Mouse (Mus musculus) heart, adult 8-10 months (tissue): Measurements from ENCODE around the gene Sh3kbp1. TPM values are rescaled to one million over a fixed set of nuclear protein-coding genes. Genes with fewer than 3 reads are reported as not detected.

Experiments
- DNase-seq: peaks from one replicate; pipeline ENCODE4 v3.0.0; 2022; ENCODE audit warnings: low spot score
- total RNA-seq, 4 experiments: library from RNA; stranded (reverse); gene quantifications; 2 replicates each; pipeline ENCODE4 v1.2.4; 2022

Gene Sh3kbp1
- total RNA-seq, 4 experiments from 2014 or later: 114 to 142 (median 125) TPM

DNA sequence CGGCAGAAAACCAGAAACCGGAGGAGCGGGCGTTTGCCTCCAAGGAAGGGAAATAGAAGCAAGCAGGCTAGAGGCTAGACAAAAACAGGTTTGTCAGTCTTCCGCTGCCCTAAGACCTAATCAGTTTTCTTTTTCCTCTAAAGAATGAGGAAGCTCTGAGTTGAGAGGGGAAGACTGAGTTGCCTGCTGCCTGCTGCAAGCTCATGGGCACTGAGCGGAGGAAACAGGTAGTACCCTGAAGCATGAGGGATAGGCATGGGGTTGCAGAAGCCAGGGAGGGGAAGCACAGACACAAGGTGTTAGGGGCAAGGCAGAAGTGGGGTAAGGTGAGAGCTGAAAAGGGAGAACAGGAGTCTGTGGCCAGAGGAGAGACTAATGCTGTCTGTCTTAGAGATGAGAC lies 297.7 kb downstream of the Sh3kbp1 start:
- no peak for DNase-seq

GRCm38 (mm10) chrX:159928165-159928564 lies 301.1 kb downstream of the Sh3kbp1 start:
- DNase-seq: no peak

GRCm38 (mm10) chrX:159928834-159929233 lies 301.8 kb downstream of the Sh3kbp1 start:
- DNase-seq: no peak

- no peak for DNase-seq
These were observed 305.0 kb downstream of the Sh3kbp1 start for GRCm38 (mm10) chrX:159932027-159932426.

- DNase-seq: peak; percentile 41
These were observed 315.5 kb downstream of the Sh3kbp1 start for GRCm38 (mm10) chrX:159942569-159942968.

- DNase-seq: no peak
These were observed 316.5 kb downstream of the Sh3kbp1 start for GRCm38 (mm10) chrX:159943586-159943985.

DNA sequence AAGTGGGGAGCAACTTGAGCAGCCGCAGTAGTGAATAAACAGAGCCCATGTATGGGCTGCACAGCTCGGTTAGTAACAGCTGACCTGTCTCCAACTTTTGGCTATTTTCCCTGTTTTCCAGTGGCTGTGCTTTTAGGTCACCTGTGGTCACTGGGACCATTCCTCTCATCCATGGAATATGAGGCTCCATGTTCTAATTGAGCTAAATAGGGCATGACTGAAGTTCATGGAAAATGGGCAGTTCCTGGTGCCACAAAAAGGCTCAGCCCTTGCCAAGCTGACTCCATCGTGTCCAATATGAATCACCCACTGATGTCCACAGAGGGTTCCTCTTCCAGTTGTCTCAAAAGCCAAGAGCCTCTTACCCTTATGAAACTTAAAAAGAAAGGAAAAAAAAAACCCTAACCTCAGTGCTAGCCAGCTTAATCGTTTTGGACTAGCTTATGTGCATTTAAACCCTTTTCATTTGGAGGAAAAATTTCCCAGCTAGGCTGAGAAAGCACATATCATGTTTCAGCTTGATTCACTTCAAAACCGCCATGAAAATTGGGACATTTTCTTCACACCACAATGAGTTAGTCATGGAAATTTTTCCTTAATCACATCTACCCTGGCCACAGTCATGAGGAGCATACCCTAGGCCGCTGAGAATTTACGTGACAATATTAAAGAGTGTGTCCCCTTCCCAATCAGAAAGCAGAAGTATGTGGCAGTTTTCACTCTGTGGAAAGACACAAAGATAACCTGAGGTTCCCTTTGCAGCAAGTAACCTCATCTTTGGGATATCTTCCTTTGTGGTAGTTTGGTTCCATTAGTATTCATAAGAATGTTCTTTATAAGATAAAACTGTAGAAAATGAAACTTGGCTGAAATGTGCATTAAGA lies 326.7 kb downstream of the Sh3kbp1 start:
- no peak for DNase-seq

- no peak for DNase-seq
These were observed 327.3 kb downstream of the Sh3kbp1 start for GRCm38 (mm10) chrX:159954430-159954779.

DNA sequence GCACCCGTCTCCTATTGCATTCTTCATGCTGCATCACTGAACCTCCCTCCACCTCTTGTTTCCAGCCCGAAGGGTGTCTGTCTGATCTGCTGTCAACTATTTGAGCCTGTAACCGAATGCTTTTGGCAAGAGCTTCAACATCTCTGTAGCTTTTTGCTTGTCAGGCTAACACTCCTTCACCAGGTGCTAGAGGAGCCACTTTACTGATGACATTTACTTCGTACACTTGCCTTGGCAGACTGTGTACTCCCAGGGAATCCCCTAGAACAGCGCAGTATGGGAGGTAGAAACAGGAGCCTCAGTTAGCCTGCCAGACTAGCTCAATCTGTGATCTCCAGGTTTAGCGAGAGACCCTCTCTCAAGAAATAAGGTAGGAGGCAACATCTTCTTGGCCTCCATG lies 328.4 kb downstream of the Sh3kbp1 start:
- DNase-seq: no peak

DNA sequence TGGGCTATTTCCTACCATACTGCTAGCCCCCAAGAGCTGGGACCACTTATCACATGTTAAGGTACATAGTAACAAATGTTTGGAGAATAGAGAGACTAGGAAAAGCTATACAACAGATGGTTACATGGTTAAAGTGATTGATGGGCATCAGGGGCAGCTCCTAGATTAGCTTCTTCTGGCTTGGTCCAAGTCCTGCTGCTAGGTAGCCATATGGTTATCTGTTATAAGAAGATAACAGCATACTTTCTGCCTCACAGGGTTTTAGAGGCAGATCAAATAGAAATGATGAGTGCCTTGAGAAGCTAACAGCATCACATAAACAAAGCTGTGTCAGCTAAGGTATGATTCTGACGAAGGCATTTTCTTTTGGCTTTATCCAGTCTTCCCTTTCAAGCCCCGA lies 334.3 kb downstream of the Sh3kbp1 start:
- no peak for DNase-seq

GRCm38 (mm10) chrX:159963273-159963672 lies 336.2 kb downstream of the Sh3kbp1 start:
- peak; percentile 73 for DNase-seq

DNA sequence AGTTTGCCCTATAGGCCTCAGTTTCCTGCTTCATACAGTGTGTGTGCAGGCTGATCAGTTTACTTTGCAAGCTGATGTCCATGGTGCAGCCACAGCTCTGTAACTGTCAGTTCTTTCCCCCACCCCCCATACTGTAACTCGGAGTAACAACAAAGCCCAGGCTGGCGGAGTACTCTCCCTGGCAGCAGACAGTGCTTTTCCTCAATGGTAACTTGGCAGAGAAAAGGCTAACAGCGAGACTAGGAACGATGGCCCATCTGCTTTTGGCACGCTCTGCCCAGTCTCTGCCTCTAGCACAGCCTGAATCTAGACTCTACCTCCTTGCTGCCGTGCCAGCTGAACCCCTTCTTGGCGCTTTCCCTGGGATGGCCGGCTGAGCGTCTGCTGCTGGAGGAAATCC lies 336.9 kb downstream of the Sh3kbp1 start:
- DNase-seq: no peak

DNA sequence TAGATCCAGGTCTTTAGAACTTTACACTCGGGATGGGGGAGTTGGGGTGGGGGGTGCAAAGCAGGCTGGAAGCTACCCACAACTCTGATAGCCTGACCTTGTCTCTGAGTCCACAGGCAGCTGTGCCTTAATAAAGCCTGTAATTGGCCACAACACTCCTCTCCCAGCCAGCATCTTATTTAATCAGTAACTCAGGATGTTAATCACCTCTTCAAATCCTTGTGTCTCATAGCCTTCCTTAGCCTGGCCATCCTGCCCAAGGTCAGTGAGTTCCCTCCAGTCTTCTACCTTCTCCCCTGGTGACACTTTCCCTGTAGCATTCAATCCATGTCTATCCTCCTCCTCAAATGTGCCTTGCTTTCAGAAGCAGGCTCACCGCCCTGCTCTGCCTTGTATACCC lies 342.0 kb downstream of the Sh3kbp1 start:
- DNase-seq: no peak

DNA sequence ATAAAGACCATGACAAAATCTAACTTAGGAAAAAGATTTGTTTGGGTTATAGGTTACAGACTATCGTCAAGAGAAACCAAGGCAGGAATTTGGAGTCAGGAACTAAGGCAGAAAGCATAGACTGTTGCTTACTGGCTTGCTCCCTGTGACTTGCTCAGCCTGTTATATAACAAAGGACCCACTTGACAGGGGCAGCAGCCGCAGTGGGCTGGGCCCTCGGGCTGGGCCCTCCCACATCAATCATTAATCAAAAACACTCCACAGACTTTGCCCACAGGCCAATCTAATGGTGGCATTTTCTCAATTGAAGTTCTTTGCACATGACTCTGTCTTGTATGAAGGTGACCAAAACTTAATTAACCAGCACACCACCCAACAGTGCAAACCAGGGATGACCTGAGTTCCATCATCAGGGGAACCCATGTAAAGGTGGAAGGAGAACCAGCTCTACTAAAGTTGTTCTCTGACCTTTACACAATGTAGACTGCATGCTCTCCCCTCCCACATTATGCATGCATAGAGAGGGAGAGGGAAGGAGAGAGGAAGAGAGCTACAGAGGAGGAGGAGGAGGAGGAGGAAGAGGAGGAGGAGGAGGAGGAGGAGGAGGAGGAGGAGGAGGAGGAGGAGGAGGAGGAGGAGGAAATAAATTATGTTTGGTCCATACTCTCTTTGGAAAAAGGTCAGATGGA lies 344.2 kb downstream of the Sh3kbp1 start:
- DNase-seq: no peak

- peak; percentile 3 for DNase-seq
These were observed 346.7 kb downstream of the Sh3kbp1 start for GRCm38 (mm10) chrX:159973730-159974129.

DNA sequence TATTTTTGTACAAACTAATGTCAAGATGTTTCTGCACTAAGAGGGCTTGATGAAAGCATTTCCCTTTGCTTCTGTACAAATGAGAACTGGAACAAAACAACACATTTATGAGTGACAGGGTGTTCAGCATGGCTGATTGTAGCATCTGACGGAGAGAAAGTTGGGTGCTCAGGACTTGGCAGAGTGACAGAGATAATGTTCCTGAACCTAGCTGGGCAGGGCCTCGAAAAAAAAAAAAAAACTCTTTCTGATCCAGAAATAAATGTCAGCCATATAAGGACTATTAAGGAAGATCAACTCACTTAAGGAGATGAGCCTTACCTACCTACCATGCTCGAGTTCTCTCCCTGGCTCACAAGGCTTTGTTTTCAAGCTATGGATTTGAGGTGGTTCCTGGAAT lies 349.2 kb downstream of the Sh3kbp1 start:
- DNase-seq: no peak

DNA sequence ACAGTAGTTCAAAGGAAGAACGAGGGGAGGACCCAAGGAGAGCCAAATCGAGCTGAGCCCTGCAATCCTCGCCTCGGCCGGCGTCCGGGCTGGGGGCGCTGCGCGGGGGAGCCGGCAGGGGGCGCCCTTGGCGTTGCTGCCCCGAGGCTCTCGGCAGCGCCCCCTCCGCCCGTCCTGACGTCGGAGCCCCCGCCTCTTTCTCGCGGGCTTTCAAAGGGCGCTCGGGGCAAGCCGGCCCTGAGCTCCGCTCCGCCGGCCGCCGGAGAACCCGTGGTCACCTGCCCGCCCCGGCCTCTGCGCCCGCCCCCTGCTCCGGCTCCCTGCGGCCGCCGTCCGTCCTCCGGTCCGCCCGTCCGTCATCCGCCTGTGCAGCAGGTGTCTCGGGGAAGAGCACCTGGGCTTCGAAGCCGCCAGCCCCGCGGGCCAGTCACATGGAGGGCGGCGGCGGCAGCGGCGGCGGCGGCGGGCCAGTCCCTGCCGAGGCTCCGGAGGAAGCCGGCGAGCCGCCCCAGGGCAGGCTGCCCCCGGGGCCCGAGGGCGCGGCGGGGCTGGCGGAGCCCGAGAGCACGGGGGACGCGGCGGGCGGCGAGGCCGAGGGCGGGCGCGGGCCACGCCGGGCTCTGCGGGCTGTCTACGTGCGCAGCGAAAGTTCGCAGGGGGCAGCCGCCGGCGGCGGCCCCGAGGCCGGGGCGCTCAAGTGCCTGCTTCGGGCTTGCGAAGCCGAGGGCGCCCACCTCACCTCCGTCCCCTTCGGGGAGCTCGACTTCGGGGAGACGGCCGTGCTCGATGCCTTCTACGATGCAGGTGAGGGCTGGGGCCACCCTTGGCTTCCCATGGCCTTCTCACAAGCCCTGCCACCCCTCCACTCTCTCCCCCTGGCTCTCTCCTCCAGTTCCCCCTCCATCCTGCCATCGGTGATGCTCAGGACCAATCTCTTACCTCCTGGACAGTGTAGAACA lies 361.2 kb downstream of the Sh3kbp1 start, which contains the start of gene Map3k15:
TSS of gene Map3k15 (plus strand) at position 432 of the 959 bp plus-strand sequence.
- peak; percentile 11 for DNase-seq

- DNase-seq: no peak
These were observed 368.7 kb downstream of the Sh3kbp1 start for GRCm38 (mm10) chrX:159995808-159996207.
